Mouse (Mus musculus) embryo, embryonic 11.5 days (tissue): ENCODE measurements around the gene Mrpl52.

Source experiments
- DNase-seq: peaks from one replicate; pipeline ENCODE4 v3.0.0-alpha.2; 2012; ENCODE audit warnings: low read depth, low spot score

Mrpl52 gene

DNA sequence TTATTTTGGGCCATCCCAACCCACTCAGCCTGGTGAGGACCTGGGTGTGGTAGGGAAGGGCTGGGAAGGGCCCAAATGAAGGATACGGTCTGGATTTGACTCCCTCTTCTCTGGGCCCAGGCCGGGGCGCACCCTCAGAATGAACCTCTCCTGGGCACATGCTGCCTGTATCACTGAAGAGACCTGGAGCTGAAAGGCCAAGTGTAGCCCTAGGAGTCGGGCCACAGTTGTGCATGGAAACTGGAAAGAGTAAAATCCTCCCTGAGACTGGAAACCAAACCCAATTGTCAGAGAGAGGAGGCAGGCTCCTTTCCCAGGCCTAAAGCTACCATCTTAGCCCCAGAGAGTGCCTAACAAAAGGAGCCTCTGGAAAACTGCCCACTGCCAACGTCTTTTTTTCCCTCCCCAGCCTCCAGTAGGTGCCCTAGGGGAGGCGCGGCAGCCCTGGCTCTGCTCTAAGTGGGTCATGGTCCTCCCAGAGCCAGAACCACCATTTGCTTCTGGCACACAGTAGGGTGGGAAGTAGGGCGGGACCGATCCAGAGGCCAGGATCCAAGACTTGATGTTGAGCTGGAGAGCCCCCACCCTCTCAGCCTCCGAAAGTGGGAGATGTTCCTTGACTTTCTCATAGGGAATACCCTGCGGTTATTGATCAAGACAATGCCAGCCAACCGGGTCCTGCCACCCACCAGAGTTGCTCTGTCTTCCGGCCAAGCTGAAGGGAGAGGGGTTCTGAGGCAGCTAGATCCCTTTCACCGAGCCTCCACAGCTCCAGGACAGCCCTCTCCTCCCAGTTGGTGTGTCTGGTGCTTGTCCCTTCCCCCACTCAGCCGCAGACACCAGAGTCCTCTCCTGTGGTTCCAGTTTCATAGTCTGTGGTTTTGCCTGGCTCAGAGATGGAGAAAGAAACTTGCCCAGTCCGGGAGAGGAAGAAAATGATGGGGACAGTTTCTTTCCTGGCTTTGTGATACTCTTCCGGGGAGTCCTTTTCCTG lies 6.4 kb downstream of the Mrpl52 start:
- no peak for DNase-seq

GRCm38 (mm10) chr14:54433941-54434531 lies 7.3 kb downstream of the Mrpl52 start:
- no peak for DNase-seq

- DNase-seq, result no peak
Measured at GRCm38 (mm10) chr14:54435194-54435918, 8.6 kb downstream of the Mrpl52 start.

DNA sequence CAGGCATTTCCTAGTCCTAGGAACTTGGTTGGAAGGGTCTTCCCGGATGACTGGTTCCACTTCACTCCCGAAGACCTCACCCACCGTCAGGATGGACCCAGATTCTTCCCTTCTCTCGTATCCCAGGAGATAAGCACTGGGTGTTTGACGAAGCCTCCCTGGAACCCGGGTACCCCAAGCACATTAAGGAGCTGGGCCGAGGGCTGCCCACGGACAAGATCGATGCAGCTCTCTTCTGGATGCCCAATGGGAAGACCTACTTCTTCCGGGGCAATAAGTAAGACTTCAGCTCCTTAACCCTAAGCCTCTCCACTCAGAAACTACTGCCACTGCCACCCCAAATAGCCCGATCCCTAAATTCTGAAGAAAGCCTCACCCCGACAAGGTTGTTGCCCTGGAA lies 12.4 kb downstream of the Mrpl52 start:
- no peak for DNase-seq

- DNase-seq, result no peak
Measured at GRCm38 (mm10) chr14:54439610-54440009, 12.9 kb downstream of the Mrpl52 start.

GRCm38 (mm10) chr14:54440538-54440937 lies 13.8 kb downstream of the Mrpl52 start:
- no peak for DNase-seq

DNA sequence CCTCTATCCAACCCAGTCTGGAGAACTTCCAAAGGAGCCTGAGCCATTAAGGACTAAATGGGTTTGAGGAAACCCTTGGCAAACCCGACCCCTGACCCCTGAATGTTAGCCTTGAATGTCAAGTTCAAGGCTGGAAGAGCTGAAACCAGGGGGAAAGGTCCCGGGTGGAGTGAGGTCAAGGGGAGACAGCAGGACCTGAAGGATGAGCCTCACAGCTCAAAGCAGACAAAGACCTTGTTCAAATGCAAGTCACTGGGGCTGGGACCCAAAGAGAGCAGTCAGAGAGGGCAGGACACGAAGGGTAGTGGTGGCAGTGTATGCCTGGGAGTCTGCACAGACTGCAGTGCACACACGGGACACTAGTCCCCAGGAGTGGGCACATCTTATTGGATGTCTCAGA lies 14.7 kb downstream of the Mrpl52 start:
- no peak for DNase-seq

DNA sequence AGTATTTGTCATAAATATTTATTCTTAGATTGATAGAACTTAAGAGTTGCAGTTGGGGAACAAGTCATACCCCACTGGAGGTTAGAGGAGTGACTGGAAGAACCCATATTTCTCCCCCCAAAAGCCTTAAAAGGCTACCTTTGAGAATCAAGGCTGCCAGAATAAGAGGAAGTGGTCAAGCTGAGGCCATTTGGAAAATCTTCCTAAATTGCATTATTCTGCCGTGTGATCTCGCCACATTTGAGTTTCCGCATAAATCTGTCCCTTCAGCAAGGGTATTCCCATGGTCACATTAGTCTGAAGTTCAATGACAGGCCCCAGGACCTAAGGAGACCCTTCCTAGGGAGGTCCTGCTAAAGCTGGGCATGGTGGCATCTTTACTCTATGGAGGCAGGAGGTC lies 15.8 kb downstream of the Mrpl52 start:
- DNase-seq, result no peak

DNA sequence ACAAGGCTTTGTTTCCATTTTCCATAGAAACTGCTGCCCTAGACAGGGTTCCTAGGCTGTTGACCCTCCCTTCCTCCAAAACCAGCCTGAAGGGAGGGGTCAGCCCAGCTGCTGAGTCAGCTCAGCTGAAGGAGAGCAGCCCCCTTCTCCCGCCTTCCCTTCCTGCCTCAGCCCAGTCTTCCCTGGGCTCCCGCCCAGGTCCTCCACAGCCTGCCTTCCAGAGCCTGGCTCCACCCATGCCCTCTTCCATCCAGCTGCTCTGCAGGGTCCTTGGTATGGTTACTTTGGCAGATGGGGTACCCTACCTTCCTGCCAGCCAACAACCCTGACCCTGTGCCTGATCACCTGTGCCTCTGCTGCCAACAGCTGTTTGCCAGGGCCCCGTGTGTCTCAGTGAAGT lies 16.5 kb downstream of the Mrpl52 start:
- DNase-seq, result no peak

DNA sequence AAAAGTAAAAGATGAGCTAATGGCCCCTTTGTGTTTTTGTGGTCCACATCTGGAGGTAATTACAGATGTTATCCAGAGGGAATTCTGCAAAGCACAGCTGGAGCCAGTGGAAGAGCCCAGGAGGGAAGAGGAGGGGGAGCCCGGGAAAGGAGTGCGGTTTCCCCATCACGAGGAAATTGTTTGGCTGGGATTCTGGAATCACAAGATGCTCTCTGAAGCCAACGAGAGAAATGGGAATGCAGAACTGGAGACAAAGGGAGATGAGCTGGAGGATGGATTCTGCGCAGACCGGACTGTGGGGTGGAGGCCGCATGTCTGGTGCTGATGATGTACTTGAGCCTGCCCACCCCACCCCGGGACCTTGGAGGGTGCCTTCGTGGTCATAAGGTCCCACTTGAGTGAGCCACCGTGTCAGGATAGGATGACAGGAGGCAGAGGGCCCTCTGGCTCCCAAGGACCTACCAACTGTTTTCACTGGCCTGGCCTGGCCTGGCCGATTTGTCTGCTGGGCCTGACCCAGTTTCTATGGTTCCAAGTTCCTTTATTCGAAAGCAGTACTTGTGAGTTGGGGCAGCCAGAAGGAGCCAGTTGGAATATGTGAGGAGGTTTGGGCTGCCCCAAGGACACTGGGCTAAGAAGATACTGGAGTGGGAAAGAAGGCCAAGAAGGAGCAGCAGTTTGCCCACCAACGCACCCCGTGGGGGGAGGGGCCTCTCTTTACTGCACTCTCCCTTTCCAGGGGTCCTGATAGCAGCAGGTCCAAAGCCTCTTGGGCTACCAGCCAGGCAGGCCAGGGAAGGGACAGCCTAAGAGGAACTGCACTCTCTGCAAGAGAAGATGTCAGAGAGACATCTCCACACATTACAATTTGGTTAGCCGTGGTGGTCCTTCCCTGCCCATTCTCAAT lies 17.3 kb downstream of the Mrpl52 start:
- DNase-seq, result no peak

GRCm38 (mm10) chr14:54445476-54445875 lies 18.8 kb downstream of the Mrpl52 start:
- no peak for DNase-seq

DNA sequence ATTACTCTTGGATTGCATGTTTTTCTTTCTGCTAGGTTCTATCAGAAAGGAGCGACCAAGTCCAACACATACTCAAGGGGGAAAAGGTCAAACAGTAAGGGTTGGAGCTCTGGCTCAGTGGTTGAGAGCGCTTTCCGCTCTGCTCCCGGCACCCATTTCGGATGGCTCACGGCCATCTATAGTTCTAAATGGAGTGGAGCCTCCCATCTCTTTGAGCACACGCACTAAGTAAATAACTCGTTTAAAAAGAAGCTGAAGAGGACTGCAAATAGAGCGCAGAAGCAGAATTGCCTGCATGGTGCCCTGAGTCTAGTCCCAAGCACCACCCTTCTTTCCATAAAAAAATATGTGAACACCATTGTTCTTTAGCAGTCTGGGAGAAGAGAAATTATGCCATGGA lies 26.9 kb downstream of the Mrpl52 start:
- no peak for DNase-seq

DNA sequence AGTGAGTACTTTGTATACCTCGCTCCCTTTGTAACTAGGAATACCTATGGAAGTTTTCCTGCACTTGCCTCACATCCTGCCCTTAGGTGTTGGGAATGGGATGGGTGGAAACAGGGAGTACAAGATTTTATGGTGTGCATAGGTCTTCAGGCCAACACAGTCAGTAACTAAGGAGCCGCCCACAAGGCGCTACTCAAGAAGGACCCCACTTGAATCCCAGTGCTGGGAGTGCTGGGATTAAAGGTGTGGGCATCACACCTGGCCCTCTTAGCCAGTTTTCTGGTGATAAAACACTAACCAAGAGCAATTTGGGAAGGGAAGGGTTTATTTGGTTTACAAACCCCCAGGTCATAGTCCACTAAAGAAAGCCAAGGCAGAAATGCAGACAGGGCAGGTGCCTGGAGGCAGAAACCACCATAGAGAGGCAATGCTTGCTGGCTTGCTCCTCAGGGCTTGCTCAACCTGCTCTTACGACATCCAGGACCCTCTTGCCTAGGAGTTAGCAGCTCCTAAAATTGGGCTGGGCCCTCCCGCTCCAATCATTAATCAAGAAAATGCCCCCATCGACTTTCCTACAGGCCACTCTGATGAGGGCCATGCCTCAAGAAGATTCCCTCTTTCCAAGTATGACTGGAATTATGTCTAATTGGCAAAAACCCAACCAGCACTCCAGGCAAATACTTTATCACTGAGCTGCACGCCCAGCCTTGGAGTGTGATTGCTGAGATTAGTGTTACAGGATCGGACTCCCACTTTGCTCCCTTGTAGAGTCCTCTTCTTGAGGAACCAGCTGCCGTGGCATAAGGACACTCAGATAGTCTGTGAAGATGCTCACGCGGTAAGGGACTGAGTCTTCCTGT lies 28.2 kb downstream of the Mrpl52 start:
- DNase-seq, result no peak

DNA sequence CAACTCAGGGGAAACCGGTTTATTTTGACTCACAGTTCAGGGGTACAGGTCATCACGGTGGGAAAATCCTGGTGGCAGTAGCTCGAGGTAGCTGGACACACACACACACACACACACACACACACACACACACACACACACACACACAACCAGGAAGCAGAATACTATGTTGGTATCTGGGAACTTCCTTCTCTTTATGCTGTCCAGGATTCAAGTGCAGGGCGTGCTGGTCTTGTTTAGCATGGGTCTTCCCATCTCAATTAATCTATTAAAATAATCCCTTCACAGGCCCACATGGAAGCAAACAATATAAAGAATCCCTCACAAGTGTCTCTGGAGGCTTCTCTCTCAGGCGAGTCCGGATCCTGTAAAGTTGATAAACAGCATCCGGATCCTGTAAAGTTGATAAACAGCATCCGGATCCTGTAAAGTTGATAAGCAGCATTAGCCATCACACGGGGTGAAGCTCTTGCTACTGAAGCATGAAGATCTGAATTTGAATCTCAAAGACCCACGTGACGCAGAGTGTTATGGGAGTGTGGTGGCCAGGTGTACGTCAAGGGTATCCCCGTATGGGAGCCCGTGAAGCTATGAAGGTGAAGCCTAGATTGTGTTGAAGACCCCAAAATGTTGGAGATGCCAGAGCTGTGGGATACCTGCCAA lies 31.3 kb downstream of the Mrpl52 start:
- no peak for DNase-seq

DNA sequence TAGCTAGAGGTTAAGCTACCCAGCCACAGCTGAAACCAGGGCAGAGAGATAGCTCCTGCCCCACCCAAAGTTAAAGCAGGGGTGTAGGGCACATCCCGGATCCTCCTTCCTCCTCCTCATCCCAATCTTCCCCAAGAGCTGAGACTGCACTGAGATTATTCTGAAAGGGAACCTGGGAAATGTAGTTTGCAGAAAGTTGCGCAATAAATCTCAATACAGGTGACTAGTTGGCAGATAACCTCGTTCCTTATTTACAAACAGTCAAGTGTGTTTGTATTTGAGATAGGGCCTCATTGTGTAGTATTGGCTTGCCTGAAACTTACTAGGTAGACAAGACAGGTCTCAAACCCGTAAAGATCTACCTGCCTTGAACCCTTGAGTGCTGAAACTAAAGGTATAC lies 35.4 kb downstream of the Mrpl52 start:
- no peak for DNase-seq

DNA sequence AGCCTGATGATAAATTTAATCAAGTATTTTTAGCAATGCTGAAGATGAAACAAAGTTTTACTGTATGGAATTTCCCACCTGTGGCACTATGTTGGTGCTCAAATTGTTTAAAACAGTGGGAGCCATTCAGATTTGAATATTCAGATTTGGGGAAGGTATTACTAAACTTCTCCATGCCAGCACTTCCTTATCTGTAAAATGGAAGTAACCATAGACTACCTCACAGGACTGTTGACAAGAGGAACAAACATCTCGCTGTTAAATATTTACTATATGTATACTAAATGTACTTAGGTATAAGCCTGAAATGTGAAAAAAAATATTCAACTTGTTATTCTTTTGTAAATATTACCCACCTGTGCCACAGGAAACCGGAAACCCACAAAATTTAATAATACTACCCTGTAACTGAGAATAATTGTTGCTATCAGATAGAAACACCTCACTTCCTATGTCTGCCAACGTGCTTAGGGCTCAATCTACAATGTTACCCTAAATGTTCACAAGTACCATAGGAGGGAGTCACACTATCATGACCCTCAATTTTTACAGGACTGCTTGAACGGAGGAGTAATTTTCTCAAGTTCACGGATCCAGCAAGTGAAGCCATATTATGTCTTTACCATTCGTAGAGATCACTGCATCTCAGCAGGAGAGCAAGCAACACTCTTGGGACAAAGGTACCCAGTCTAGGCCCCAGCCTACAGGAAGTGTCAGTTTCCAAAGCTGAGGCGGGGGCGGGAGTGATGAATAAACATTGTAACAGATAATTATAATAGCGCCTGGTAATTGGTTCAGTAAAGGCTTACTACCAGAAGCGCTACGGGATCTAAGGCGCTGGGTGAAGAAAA lies 36.6 kb downstream of the Mrpl52 start:
- no peak for DNase-seq

GRCm38 (mm10) chr14:54463959-54464292 lies 37.2 kb downstream of the Mrpl52 start, which contains the start of gene Lrp10:
Gene Lrp10, plus strand, starts transcription at chr14:54464137.
- peak; percentile 76 for DNase-seq

- DNase-seq, result no peak
Measured at GRCm38 (mm10) chr14:54464293-54465005, 37.7 kb downstream of the Mrpl52 start.
